Mouse (Mus musculus) embryo, embryonic 10 days (tissue): Measurements from ENCODE around the gene Rprd2.

ENCODE experiments used
- DNase-seq: peaks from one replicate; pipeline ENCODE4 v3.0.0-alpha.2; 2015; ENCODE audit warnings: low spot score

Gene Rprd2

GRCm38 (mm10) chr3:95739353-95740104 lies 79.1 kb downstream of the Rprd2 start, which contains the start of gene Ecm1:
TSS of gene Ecm1 (minus strand) at chr3:95739569.
- DNase-seq = peak; percentile 19

GRCm38 (mm10) chr3:95735071-95735670 lies 83.5 kb downstream of the Rprd2 start:
- no peak for DNase-seq

GRCm38 (mm10) chr3:95734092-95734702 lies 84.5 kb downstream of the Rprd2 start:
- no peak for DNase-seq

- no peak for DNase-seq
Measured at GRCm38 (mm10) chr3:95732744-95733521, 85.7 kb downstream of the Rprd2 start.

GRCm38 (mm10) chr3:95732297-95732696 lies 86.4 kb downstream of the Rprd2 start:
- DNase-seq = no peak

- DNase-seq = no peak
Measured at GRCm38 (mm10) chr3:95731802-95732201, 86.9 kb downstream of the Rprd2 start.

- peak; percentile 50 for DNase-seq
Measured at GRCm38 (mm10) chr3:95730431-95730830, 88.2 kb downstream of the Rprd2 start.

GRCm38 (mm10) chr3:95728906-95729305 lies 89.8 kb downstream of the Rprd2 start:
- DNase-seq = no peak

- DNase-seq = no peak
Measured at GRCm38 (mm10) chr3:95726696-95727358, 91.8 kb downstream of the Rprd2 start.

- no peak for DNase-seq
Measured at GRCm38 (mm10) chr3:95725863-95726262, 92.8 kb downstream of the Rprd2 start.

- no peak for DNase-seq
Measured at GRCm38 (mm10) chr3:95722386-95722785, 96.3 kb downstream of the Rprd2 start.

GRCm38 (mm10) chr3:95718153-95718552 lies 100.5 kb downstream of the Rprd2 start:
- no peak for DNase-seq

GRCm38 (mm10) chr3:95716075-95716474 lies 102.6 kb downstream of the Rprd2 start:
- no peak for DNase-seq
